Mouse (Mus musculus) granulocyte monocyte progenitor cell, adult 5-6 weeks (primary cell): ENCODE measurements around the gene Gm42420. TPM values are rescaled to one million over a fixed set of nuclear protein-coding genes. Genes with fewer than 3 reads are reported as not detected.
A peak's percentile ranks its signal among the peaks of the same experiment; 100 is the strongest.

Source experiments
- ATAC-seq: replicated peaks from 2 replicates; pipeline ENCODE4 v1.8.0; 2016; ENCODE audit warnings: mild to moderate bottlenecking, moderate TSS enrichment, inconsistent platforms; ENCODE audit not compliant: poor library complexity, severe bottlenecking
- total RNA-seq, 2 experiments: library from RNA; stranded (forward) in 1 of 2; stranded (reverse) in 1 of 2; fragments of 200-712, 200-1000 nt in 1 of 2; fragments of >200 nt in 1 of 2; fragmentation: Nextera tagmentation in 1 of 2; gene quantifications; 2 replicates each; pipeline ENCODE4 v1.2.3; 2014 to 2017

The Gm42420 gene
- total RNA-seq, 2 experiments from 2014 or later = 1.4 to 2.4 TPM

GRCm38 (mm10) chr6:39570426-39570825, 15.1 kb upstream of the Gm42420 start:
- no peak for ATAC-seq

- ATAC-seq = peak; percentile 94
Observed at GRCm38 (mm10) chr6:39573791-39574554, 11.6 kb upstream of the Gm42420 start, which contains the start of gene Adck2. Gene Adck2, plus strand, starts transcription at chr6:39573873.

- peak; percentile 10; the same call in 1 of the 2 replicates for ATAC-seq
Observed at GRCm38 (mm10) chr6:39574555-39574869, 11.0 kb upstream of the Gm42420 start.

- no peak for ATAC-seq
Observed at GRCm38 (mm10) chr6:39574951-39575350, 10.6 kb upstream of the Gm42420 start.

- no peak for ATAC-seq
Observed at GRCm38 (mm10) chr6:39579552-39579951, 6.0 kb upstream of the Gm42420 start.

GRCm38 (mm10) chr6:39580558-39580957, 5.0 kb upstream of the Gm42420 start:
- ATAC-seq = no peak

GRCm38 (mm10) chr6:39581087-39581784, 4.3 kb upstream of the Gm42420 start:
- ATAC-seq = no peak

- no peak for ATAC-seq
Observed at GRCm38 (mm10) chr6:39591481-39591880, 5.9 kb downstream of the Gm42420 start.

GRCm38 (mm10) chr6:39592401-39593214, 7.1 kb downstream of the Gm42420 start, which contains the start of gene Ndufb2:
Gene Ndufb2, plus strand, starts transcription at chr6:39592574.
- peak; percentile 97 for ATAC-seq

GRCm38 (mm10) chr6:39600851-39601250, 15.3 kb downstream of the Gm42420 start:
- ATAC-seq = no peak

GRCm38 (mm10) chr6:39601828-39602227, 16.3 kb downstream of the Gm42420 start:
- peak; percentile 46 for ATAC-seq

GRCm38 (mm10) chr6:39604565-39604964, 19.0 kb downstream of the Gm42420 start:
- no peak for ATAC-seq

GRCm38 (mm10) chr6:39606056-39606455, 20.5 kb downstream of the Gm42420 start:
- ATAC-seq = no peak

GRCm38 (mm10) chr6:39606862-39607261, 21.3 kb downstream of the Gm42420 start:
- 0 out of 2 replicates have a peak, but pooled peaks have one; percentile 27 for ATAC-seq

GRCm38 (mm10) chr6:39607365-39607764, 21.8 kb downstream of the Gm42420 start:
- ATAC-seq = no peak

GRCm38 (mm10) chr6:39610207-39610606, 24.7 kb downstream of the Gm42420 start:
- ATAC-seq = no peak

- no peak for ATAC-seq
Observed at GRCm38 (mm10) chr6:39611296-39611695, 25.7 kb downstream of the Gm42420 start.
